Mouse (Mus musculus): ENCODE data around the gene Bri3bp. TPM values are rescaled to one million over a fixed set of nuclear protein-coding genes. Genes with fewer than 3 reads are reported as not detected.
"Not testable (repeated sequence)": the region's sequence is repeated elsewhere in the genome, so short reads cannot be mapped to it uniquely, and the experiment has no call there.

The Bri3bp gene
- total RNA-seq (2014; rRNA removed) (89.5 and 96.0 TPM in 2 replicates), polyA plus RNA-seq (2015; fragmentation: Nextera tagmentation; extraction: Ambion mirVana) (42.3 and 43.9 TPM in 2 replicates)

- TF ChIP-seq CTCF (IDR thresholded peaks at IDR 0.05): peak; percentile 16; the same call in 1 of the 2 replicates
- peak; percentile 80 for ATAC-seq (ENCODE audit: low FRiP score)
- peak within 1 kb of the TSS; percentile 86 for H3K9ac ChIP-seq (replicated peaks; ENCODE audit: low read length, poor library complexity, severe bottlenecking)
- under 1% methylated on average over 76 of the region's 97 CpGs for WGBS
- no peaks in the 10 kb centered on the region for H3K27me3 ChIP-seq (ENCODE audit: insufficient read depth, low read length)
- no peaks in the 10 kb centered on the region for H3K9me3 ChIP-seq (ENCODE audit: low read length)
- peak within 1 kb of the TSS; percentile 79 for H3K27ac ChIP-seq (ENCODE audit: low read depth, low read length)
- peaks cover 8% of the 10 kb centered on the region for H3K4me1 ChIP-seq (ENCODE audit: insufficient read depth, low read length)
- DNase-seq (ENCODE audit: low spot score): peak; percentile 64
- H3K4me3 ChIP-seq (ENCODE audit: low read depth, low read length): peak within 1 kb of the TSS; percentile 89
- H3K36me3 ChIP-seq (ENCODE audit: insufficient read depth, low read length): no peaks in the 10 kb centered on the region
- H3K4me2 ChIP-seq (ENCODE audit: low read depth, low read length, poor library complexity, severe bottlenecking): peak within 1 kb of the TSS; percentile 87
Observed at GRCm38 (mm10) chr5:125441234-125442114, at the start of gene Bri3bp. Gene Bri3bp (plus strand): TSS chr5:125441568.

GRCm38 (mm10) chr5:125391609-125392008, 49.8 kb upstream of the Bri3bp start:
- 80% methylated on average over 5 of the region's 5 CpGs for WGBS
- H3K27ac ChIP-seq (ENCODE audit: low read depth, low read length): no peak overlapping the region; the same call in 1 of the 2 replicates

GRCm38 (mm10) chr5:125392176-125392575, 49.2 kb upstream of the Bri3bp start:
- 89% methylated on average over 4 of the region's 4 CpGs for WGBS
- H3K27me3 ChIP-seq (ENCODE audit: insufficient read depth, low read length); ATAC-seq (ENCODE audit: low FRiP score); H3K9ac ChIP-seq (replicated peaks; ENCODE audit: low read length, poor library complexity, severe bottlenecking); H3K36me3 ChIP-seq (ENCODE audit: insufficient read depth, low read length); H3K9me3 ChIP-seq (ENCODE audit: low read length); H3K4me2 ChIP-seq (ENCODE audit: low read depth, low read length, poor library complexity, severe bottlenecking); DNase-seq (ENCODE audit: low spot score); H3K4me3 ChIP-seq (ENCODE audit: low read depth, low read length): not testable (repeated sequence)
- Histone ChIP-seq H3K27ac (ENCODE audit: low read depth, low read length) (peak overlapping the region; percentile 96), H3K4me1 (ENCODE audit: insufficient read depth, low read length) (peaks cover 18% of the 10 kb centered on the region; the same call in 1 of the 2 replicates)

More at GRCm38 (mm10) chr5:125391609-125392008, 49.8 kb upstream of the Bri3bp start:
- Histone ChIP-seq H3K36me3 (ENCODE audit: insufficient read depth, low read length) (no peaks in the 10 kb centered on the region), H3K4me2 (ENCODE audit: low read depth, low read length, poor library complexity, severe bottlenecking) (no peak overlapping the region), H3K27me3 (ENCODE audit: insufficient read depth, low read length) (no peaks in the 10 kb centered on the region), H3K9me3 (ENCODE audit: low read length) (no peaks in the 10 kb centered on the region), H3K9ac (replicated peaks; ENCODE audit: low read length, poor library complexity, severe bottlenecking) (no peak overlapping the region), H3K4me3 (ENCODE audit: low read depth, low read length) (no peak overlapping the region), H3K4me1 (ENCODE audit: insufficient read depth, low read length) (peaks cover 18% of the 10 kb centered on the region; the same call in 1 of the 2 replicates)
- TF ChIP-seq CTCF (IDR thresholded peaks at IDR 0.05): no peak
- ATAC-seq (ENCODE audit: low FRiP score) (no peak), DNase-seq (ENCODE audit: low spot score) (peak; percentile 61)

- Histone ChIP-seq H3K27me3 (ENCODE audit: insufficient read depth, low read length) (no peaks in the 10 kb centered on the region), H3K4me1 (ENCODE audit: insufficient read depth, low read length) (peaks cover 18% of the 10 kb centered on the region; the same call in 1 of the 2 replicates), H3K4me2 (ENCODE audit: low read depth, low read length, poor library complexity, severe bottlenecking) (peak overlapping the region; percentile 45; the same call in 1 of the 2 replicates), H3K4me3 (ENCODE audit: low read depth, low read length) (no peak overlapping the region), H3K9ac (replicated peaks; ENCODE audit: low read length, poor library complexity, severe bottlenecking) (peak overlapping the region; percentile 34; the same call in 1 of the 2 replicates), H3K27ac (ENCODE audit: low read depth, low read length) (peak overlapping the region; percentile 96), H3K9me3 (ENCODE audit: low read length) (no peaks in the 10 kb centered on the region), H3K36me3 (ENCODE audit: insufficient read depth, low read length) (no peaks in the 10 kb centered on the region)
- no peak for DNase-seq (ENCODE audit: low spot score)
- 17% methylated on average over 1 of the region's 1 CpGs for WGBS
- TF ChIP-seq CTCF (IDR thresholded peaks at IDR 0.05): no peak
- ATAC-seq (ENCODE audit: low FRiP score): peak; percentile 2; the same call in 1 of the 2 replicates
Observed at GRCm38 (mm10) chr5:125392618-125392976, 48.8 kb upstream of the Bri3bp start.

- Histone ChIP-seq H3K4me1 (ENCODE audit: insufficient read depth, low read length) (peaks cover 18% of the 10 kb centered on the region; the same call in 1 of the 2 replicates), H3K9ac (replicated peaks; ENCODE audit: low read length, poor library complexity, severe bottlenecking) (peak overlapping the region; percentile 34), H3K4me2 (ENCODE audit: low read depth, low read length, poor library complexity, severe bottlenecking) (peak overlapping the region; percentile 45), H3K9me3 (ENCODE audit: low read length) (no peaks in the 10 kb centered on the region), H3K4me3 (ENCODE audit: low read depth, low read length) (peak overlapping the region; percentile 21; the same call in 1 of the 2 replicates), H3K27ac (ENCODE audit: low read depth, low read length) (peak overlapping the region; percentile 96), H3K36me3 (ENCODE audit: insufficient read depth, low read length) (no peaks in the 10 kb centered on the region), H3K27me3 (ENCODE audit: insufficient read depth, low read length) (no peaks in the 10 kb centered on the region)
- under 1% methylated on average over 20 of the region's 20 CpGs for WGBS
- peak; percentile 91 for ATAC-seq (ENCODE audit: low FRiP score)
- no peak for TF ChIP-seq CTCF (IDR thresholded peaks at IDR 0.05)
- peak; percentile 98 for DNase-seq (ENCODE audit: low spot score)
Observed at GRCm38 (mm10) chr5:125392977-125393621, 48.3 kb upstream of the Bri3bp start.

Data from midbrain, postnatal 0 days (tissue).